Mouse (Mus musculus) G1E (cell line): ENCODE results near the gene Vmp1.

Experiments
- CTCF ChIP-seq: IDR thresholded peaks from 2 replicates; pipeline ENCODE4 v1.5.1; 2012; ENCODE audit warnings: low read depth, low read length, inconsistent platforms, mixed read lengths
- GATA1 ChIP-seq: IDR thresholded peaks from 2 replicates; pipeline ENCODE4 v1.6.1; 2012; ENCODE audit warnings: borderline replicate concordance, low read length, inconsistent platforms, mixed read lengths
- GATA2 ChIP-seq: IDR thresholded peaks from 2 replicates; pipeline ENCODE4 v1.6.1; 2012; ENCODE audit warnings: low read depth, low read length, inconsistent platforms, borderline replicate concordance
- POLR2AphosphoS5 ChIP-seq: IDR thresholded peaks from 2 replicates; pipeline ENCODE4 v1.6.1; 2012; ENCODE audit warnings: low read depth, low read length, inconsistent platforms; ENCODE audit not compliant: insufficient replicate concordance
- TAL1 ChIP-seq: conservative IDR thresholded peaks from 2 replicates; pipeline ENCODE4 v1.6.1; 2012; ENCODE audit warnings: low read depth, low read length, inconsistent platforms, mixed read lengths

DNA sequence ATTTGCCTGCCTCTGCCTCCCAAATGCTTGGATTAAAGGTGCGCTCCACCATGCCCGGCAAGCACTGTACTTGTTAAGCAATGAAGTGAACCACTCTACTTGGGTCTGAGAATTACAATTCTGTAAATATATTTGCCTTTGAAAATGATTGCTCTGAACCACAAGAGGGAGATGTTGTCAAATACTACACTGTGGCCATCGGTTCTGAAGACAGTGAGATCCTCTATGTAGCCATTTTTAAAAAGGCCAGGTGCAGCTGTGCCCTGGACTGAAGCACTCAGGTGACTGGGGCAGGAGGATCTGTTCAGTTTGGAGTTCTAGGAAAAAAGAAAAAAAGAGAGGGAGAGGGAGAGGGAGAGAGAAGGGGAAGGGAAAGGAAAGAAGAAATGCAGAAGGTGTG lies 115.2 kb downstream of the Vmp1 start:
- TF ChIP-seq CTCF (no peak), GATA1 (no peak), GATA2 (no peak), POLR2AphosphoS5 (no peak), TAL1 (no peak)
